Mouse (Mus musculus) hindbrain, embryonic 13.5 days (tissue): ENCODE results near the gene Ppard. TPM values are rescaled to one million over a fixed set of nuclear protein-coding genes. Genes with fewer than 3 reads are reported as not detected.

ENCODE experiments used
- ATAC-seq: fragments of 200-750 bp; cut with Nextera tagmentation; 2 replicates; pipeline ENCODE4 v1.8.0; 2017; ENCODE audit warnings: moderate TSS enrichment; ENCODE audit not compliant: low FRiP score
- H3K27ac ChIP-seq: fragments of 300-500 bp; sonication (generic); 2 replicates; pipeline ENCODE4 v1.5.1; 2015; ENCODE audit warnings: inconsistent platforms, mild to moderate bottlenecking, moderate library complexity
- H3K27me3 ChIP-seq: fragments of 300-500 bp; sonication (generic); 2 replicates; pipeline ENCODE4 v1.6.1; 2015; ENCODE audit warnings: mild to moderate bottlenecking, inconsistent platforms
- H3K36me3 ChIP-seq: fragments of 300-500 bp; sonication (generic); 2 replicates; pipeline ENCODE4 v1.6.1; 2015; ENCODE audit warnings: mild to moderate bottlenecking, inconsistent platforms
- H3K4me1 ChIP-seq: fragments of 300-500 bp; sonication (generic); replicated peaks from 2 replicates; pipeline ENCODE4 v1.6.1; 2015; ENCODE audit warnings: inconsistent platforms
- H3K4me2 ChIP-seq: fragments of 300-500 bp; sonication (generic); 2 replicates; pipeline ENCODE4 v1.6.1; 2015; ENCODE audit warnings: inconsistent platforms, mild to moderate bottlenecking, moderate library complexity
- H3K4me3 ChIP-seq: fragments of 300-500 bp; sonication (generic); 2 replicates; pipeline ENCODE4 v1.5.1; 2015; ENCODE audit warnings: mild to moderate bottlenecking, inconsistent platforms
- H3K9ac ChIP-seq: fragments of 300-500 bp; sonication (generic); 2 replicates; pipeline ENCODE4 v1.6.1; 2015; ENCODE audit warnings: mild to moderate bottlenecking, inconsistent platforms
- H3K9me3 ChIP-seq: fragments of 300-500 bp; sonication (generic); 2 replicates; pipeline ENCODE4 v1.6.1; 2016; ENCODE audit warnings: inconsistent platforms
- WGBS: fragments of 180-500 bp; shearing (Covaris S2); methylation state at CpG from one replicate; pipeline ENCODE4 v1.1.7; 2015; 5-methylcytosine and 5-hydroxymethylcytosine counted together
- polyA plus RNA-seq: library from polyadenylated mRNA; unstranded; fragments of >200 nt; fragmentation: Nextera tagmentation; extraction: Ambion mirVana; gene quantifications from 2 replicates; pipeline ENCODE4 v1.2.1, GENCODE M21; 2015

Ppard gene
- polyA plus RNA-seq, 1 experiment from 2014 or later: 2.1 TPM

- Histone ChIP-seq H3K36me3 (no peaks in the 10 kb centered on the region), H3K4me2 (no peak overlapping the region), H3K9ac (no peak overlapping the region), H3K27ac (no peak overlapping the region), H3K4me1 (peaks cover 29% of the 10 kb centered on the region), H3K4me3 (no peak overlapping the region), H3K9me3 (no peaks in the 10 kb centered on the region), H3K27me3 (no peaks in the 10 kb centered on the region)
- WGBS: 86% methylated on average over 9 of the region's 9 CpGs
- no peak for ATAC-seq
Measured at GRCm38 (mm10) chr17:28260543-28260909, 28.0 kb downstream of the Ppard start.

- Histone ChIP-seq H3K4me1 (peaks cover 17% of the 10 kb centered on the region), H3K4me2 (no peak overlapping the region), H3K27ac (no peak overlapping the region), H3K4me3 (no peak overlapping the region), H3K9ac (no peak overlapping the region), H3K9me3 (no peaks in the 10 kb centered on the region), H3K36me3 (no peaks in the 10 kb centered on the region), H3K27me3 (no peaks in the 10 kb centered on the region)
- WGBS: 76% methylated on average over 11 of the region's 11 CpGs
- no peak for ATAC-seq
Measured at GRCm38 (mm10) chr17:28261795-28262194, 29.3 kb downstream of the Ppard start.

- no peak overlapping the region for H3K9ac ChIP-seq
- H3K27me3 ChIP-seq: no peaks in the 10 kb centered on the region
- H3K4me3 ChIP-seq: no peak overlapping the region
- WGBS: 58% methylated on average over 13 of the region's 13 CpGs
- ATAC-seq: no peak
- no peaks in the 10 kb centered on the region for H3K9me3 ChIP-seq
- no peak overlapping the region for H3K4me2 ChIP-seq
- no peaks in the 10 kb centered on the region for H3K36me3 ChIP-seq
- peaks cover 6% of the 10 kb centered on the region for H3K4me1 ChIP-seq
- H3K27ac ChIP-seq: peak overlapping the region; percentile 31; the same call in 1 of the 2 replicates
Measured at GRCm38 (mm10) chr17:28263181-28263894, 30.8 kb downstream of the Ppard start.

GRCm38 (mm10) chr17:28267251-28267650, 34.8 kb downstream of the Ppard start:
- no peaks in the 10 kb centered on the region for H3K36me3 ChIP-seq
- H3K4me3 ChIP-seq: no peak overlapping the region
- 93% methylated on average over 5 of the region's 5 CpGs for WGBS
- no peak overlapping the region for H3K4me2 ChIP-seq
- no peak overlapping the region for H3K9ac ChIP-seq
- H3K4me1 ChIP-seq: peaks cover 7% of the 10 kb centered on the region
- H3K9me3 ChIP-seq: no peaks in the 10 kb centered on the region
- H3K27ac ChIP-seq: no peak overlapping the region
- no peak for ATAC-seq
- H3K27me3 ChIP-seq: no peaks in the 10 kb centered on the region

GRCm38 (mm10) chr17:28270165-28270564, 37.7 kb downstream of the Ppard start:
- no peak overlapping the region for H3K9ac ChIP-seq
- H3K36me3 ChIP-seq: no peaks in the 10 kb centered on the region
- no peak overlapping the region for H3K27ac ChIP-seq
- no peaks in the 10 kb centered on the region for H3K27me3 ChIP-seq
- no peaks in the 10 kb centered on the region for H3K9me3 ChIP-seq
- 84% methylated on average over 13 of the region's 13 CpGs for WGBS
- no peak for ATAC-seq
- H3K4me2 ChIP-seq: no peak overlapping the region
- no peak overlapping the region for H3K4me3 ChIP-seq
- peaks cover 8% of the 10 kb centered on the region; the same call in 1 of the 2 replicates for H3K4me1 ChIP-seq

- no peaks in the 10 kb centered on the region for H3K36me3 ChIP-seq
- ATAC-seq: no peak
- H3K9me3 ChIP-seq: no peaks in the 10 kb centered on the region
- peaks cover 8% of the 10 kb centered on the region for H3K4me1 ChIP-seq
- no peak overlapping the region for H3K4me3 ChIP-seq
- 0 out of 2 replicates have a peak overlapping the region, but pooled peaks have one; percentile 6 for H3K9ac ChIP-seq
- H3K27me3 ChIP-seq: no peaks in the 10 kb centered on the region
- no peak overlapping the region for H3K4me2 ChIP-seq
- 79% methylated on average over 12 of the region's 12 CpGs for WGBS
- no peak overlapping the region for H3K27ac ChIP-seq
Measured at GRCm38 (mm10) chr17:28271537-28272266, 39.2 kb downstream of the Ppard start.

GRCm38 (mm10) chr17:28272281-28272680, 39.8 kb downstream of the Ppard start:
- no peak for ATAC-seq
- no peak overlapping the region for H3K4me2 ChIP-seq
- peaks cover 14% of the 10 kb centered on the region for H3K4me1 ChIP-seq
- no peak overlapping the region; the same call in 1 of the 2 replicates for H3K9ac ChIP-seq
- H3K9me3 ChIP-seq: no peaks in the 10 kb centered on the region
- no peak overlapping the region for H3K27ac ChIP-seq
- WGBS: 81% methylated on average over 9 of the region's 9 CpGs
- no peaks in the 10 kb centered on the region for H3K27me3 ChIP-seq
- no peaks in the 10 kb centered on the region for H3K36me3 ChIP-seq
- no peak overlapping the region for H3K4me3 ChIP-seq

GRCm38 (mm10) chr17:28272837-28273236, 40.3 kb downstream of the Ppard start:
- peak overlapping the region; percentile 5; the same call in 1 of the 2 replicates for H3K9ac ChIP-seq
- H3K36me3 ChIP-seq: no peaks in the 10 kb centered on the region
- no peaks in the 10 kb centered on the region for H3K27me3 ChIP-seq
- no peak overlapping the region for H3K27ac ChIP-seq
- 80% methylated on average over 6 of the region's 6 CpGs for WGBS
- no peaks in the 10 kb centered on the region for H3K9me3 ChIP-seq
- H3K4me2 ChIP-seq: no peak overlapping the region
- no peak for ATAC-seq
- peaks cover 20% of the 10 kb centered on the region for H3K4me1 ChIP-seq
- no peak overlapping the region for H3K4me3 ChIP-seq

- Histone ChIP-seq H3K27me3 (no peaks in the 10 kb centered on the region), H3K9ac (no peak overlapping the region), H3K4me1 (peaks cover 27% of the 10 kb centered on the region), H3K4me2 (no peak overlapping the region), H3K4me3 (no peak overlapping the region), H3K9me3 (no peaks in the 10 kb centered on the region), H3K27ac (no peak overlapping the region), H3K36me3 (no peaks in the 10 kb centered on the region)
- ATAC-seq: no peak
- WGBS: 82% methylated on average over 3 of the region's 3 CpGs
Measured at GRCm38 (mm10) chr17:28274739-28275138, 42.2 kb downstream of the Ppard start.

- Histone ChIP-seq H3K4me1 (peaks cover 44% of the 10 kb centered on the region), H3K27me3 (no peaks in the 10 kb centered on the region), H3K4me2 (no peak overlapping the region), H3K9me3 (no peaks in the 10 kb centered on the region), H3K36me3 (no peaks in the 10 kb centered on the region), H3K9ac (peak overlapping the region; percentile 19; the same call in 1 of the 2 replicates), H3K27ac (no peak overlapping the region), H3K4me3 (no peak overlapping the region)
- 83% methylated on average over 14 of the region's 14 CpGs for WGBS
- ATAC-seq: no peak
Measured at GRCm38 (mm10) chr17:28277226-28277625, 44.7 kb downstream of the Ppard start.

GRCm38 (mm10) chr17:28277721-28278120, 45.2 kb downstream of the Ppard start:
- Histone ChIP-seq H3K27me3 (no peaks in the 10 kb centered on the region), H3K9me3 (no peaks in the 10 kb centered on the region), H3K4me1 (peaks cover 39% of the 10 kb centered on the region), H3K36me3 (no peaks in the 10 kb centered on the region), H3K4me3 (no peak overlapping the region), H3K4me2 (no peak overlapping the region), H3K9ac (no peak overlapping the region; the same call in 1 of the 2 replicates), H3K27ac (no peak overlapping the region)
- ATAC-seq: no peak
- WGBS: 66% methylated on average over 10 of the region's 10 CpGs

GRCm38 (mm10) chr17:28278156-28278555, 45.7 kb downstream of the Ppard start:
- H3K27ac ChIP-seq: no peak overlapping the region
- H3K4me2 ChIP-seq: no peak overlapping the region
- no peak overlapping the region for H3K4me3 ChIP-seq
- peaks cover 37% of the 10 kb centered on the region for H3K4me1 ChIP-seq
- H3K9ac ChIP-seq: no peak overlapping the region
- 89% methylated on average over 3 of the region's 3 CpGs for WGBS
- no peaks in the 10 kb centered on the region for H3K9me3 ChIP-seq
- no peaks in the 10 kb centered on the region for H3K36me3 ChIP-seq
- H3K27me3 ChIP-seq: no peaks in the 10 kb centered on the region
- ATAC-seq: no peak
